Mouse (Mus musculus) gonadal fat pad, adult 2 months (tissue): Measurements from ENCODE around the gene Rad51b. TPM values are rescaled to one million over a fixed set of nuclear protein-coding genes. Genes with fewer than 3 reads are reported as not detected.

Experiments used
- DNase-seq: peaks from one replicate; pipeline ENCODE4 v3.0.0-alpha.2; 2012; ENCODE audit warnings: low read depth
- polyA plus RNA-seq: library from polyadenylated mRNA; depleted of rRNA; stranded (reverse); fragments of >200 nt; gene quantifications from 2 replicates; pipeline ENCODE4 v1.2.3, GENCODE M21; 2012; rRNA removed

The Rad51b gene
- polyA plus RNA-seq, 1 experiment = 0.90 TPM

DNA sequence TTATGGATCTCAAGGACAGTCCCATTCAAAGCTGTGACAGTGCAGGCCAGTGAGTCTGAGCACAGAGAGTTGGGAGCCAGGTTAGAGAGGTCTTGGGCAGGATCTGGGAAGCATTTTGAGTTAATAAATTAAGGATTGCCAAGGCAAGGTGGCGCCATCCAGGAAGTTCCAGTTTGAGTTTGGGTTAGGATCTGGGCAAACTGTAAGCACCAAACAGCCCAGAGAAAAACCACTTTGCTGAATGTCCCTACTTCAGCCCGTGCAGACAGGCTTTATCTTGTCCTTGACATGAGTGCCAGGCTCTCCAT, 563.1 kb downstream of the Rad51b start:
- DNase-seq = no peak

Other genes starting within 250 kb of the Rad51b start
- 12.3 and 12.5 TPM in 2 replicates for gene Pigh, start 207.6 kb upstream of the Rad51b start, polyA plus RNA-seq
- gene Arg2, start 166.5 kb upstream of the Rad51b start, polyA plus RNA-seq = 23.2 and 26.8 TPM in 2 replicates
- 36.8 and 46.8 TPM in 2 replicates for gene Vti1b, start 124.6 kb upstream of the Rad51b start, polyA plus RNA-seq
- gene Rdh11, start 105.0 kb upstream of the Rad51b start, polyA plus RNA-seq = 20.4 and 22.4 TPM in 2 replicates
- gene Rdh12, start 88.4 kb upstream of the Rad51b start, polyA plus RNA-seq = 5.6 and 5.7 TPM in 2 replicates
- 27.7 and 30.5 TPM in 2 replicates for gene Zfyve26, start 978 bp upstream of the Rad51b start, polyA plus RNA-seq